Mouse (Mus musculus) left cerebral cortex, adult 9 months (tissue): ENCODE results near the gene Nos3.
A peak's percentile ranks its signal among the peaks of the same experiment; 100 is the strongest.

ENCODE experiments used
- DNase-seq, 2 experiments: peaks; one replicate each; pipeline ENCODE4 v3.0.0; 2022; ENCODE audit warnings: low spot score in 2 of 2

Gene Nos3

GRCm38 (mm10) chr5:24399686-24400085 is 35.1 kb downstream of the Nos3 start:
- DNase-seq: no peak

- no peak for DNase-seq
Observed at GRCm38 (mm10) chr5:24400362-24400761, 35.8 kb downstream of the Nos3 start.

GRCm38 (mm10) chr5:24400911-24401605 is 36.4 kb downstream of the Nos3 start:
- no peak for DNase-seq

- DNase-seq: peak in 1 of 2 experiments; percentile 32
Observed at GRCm38 (mm10) chr5:24401969-24402368, 37.4 kb downstream of the Nos3 start.

GRCm38 (mm10) chr5:24404594-24405360 is 40.2 kb downstream of the Nos3 start:
- peak in 1 of 2 experiments; percentile 40 for DNase-seq

- no peak for DNase-seq
Observed at GRCm38 (mm10) chr5:24405389-24405876, 40.8 kb downstream of the Nos3 start.

GRCm38 (mm10) chr5:24408651-24409050 is 44.0 kb downstream of the Nos3 start:
- DNase-seq: peak in 1 of 2 experiments; percentile 37

- DNase-seq: no peak
Observed at GRCm38 (mm10) chr5:24409466-24409865, 44.9 kb downstream of the Nos3 start.

GRCm38 (mm10) chr5:24412063-24412462 is 47.5 kb downstream of the Nos3 start:
- DNase-seq: no peak

- no peak for DNase-seq
Observed at GRCm38 (mm10) chr5:24413042-24413693, 48.6 kb downstream of the Nos3 start, which contains the start of gene Asic3. TSS of gene Asic3 (plus strand) at chr5:24413392.

GRCm38 (mm10) chr5:24413938-24414337 is 49.3 kb downstream of the Nos3 start:
- DNase-seq: no peak

GRCm38 (mm10) chr5:24416222-24416736 is 51.7 kb downstream of the Nos3 start:
- peak in 1 of 2 experiments; percentile 82 for DNase-seq

- no peak for DNase-seq
Observed at GRCm38 (mm10) chr5:24417587-24417986, 53.0 kb downstream of the Nos3 start.

GRCm38 (mm10) chr5:24420381-24420780 is 55.8 kb downstream of the Nos3 start:
- no peak for DNase-seq

- DNase-seq: peak; percentile 99 to 100
Observed at GRCm38 (mm10) chr5:24423129-24424003, 58.8 kb downstream of the Nos3 start, which contains the start of the genes Cdk5 and Slc4a2. TSS of gene Cdk5 (minus strand) at chr5:24423530. TSS of gene Slc4a2 (plus strand) at chr5:24423837.

GRCm38 (mm10) chr5:24424004-24424781 is 59.6 kb downstream of the Nos3 start:
- DNase-seq: no peak

GRCm38 (mm10) chr5:24424861-24425411 is 60.3 kb downstream of the Nos3 start:
- DNase-seq: peak in 1 of 2 experiments; percentile 56

GRCm38 (mm10) chr5:24425421-24426036 is 60.9 kb downstream of the Nos3 start:
- no peak for DNase-seq

GRCm38 (mm10) chr5:24426037-24426432 is 61.4 kb downstream of the Nos3 start:
- DNase-seq: no peak
